Mouse (Mus musculus): ENCODE measurements around the gene Rbm17. TPM values are rescaled to one million over a fixed set of nuclear protein-coding genes. Genes with fewer than 3 reads are reported as not detected.

Rbm17 gene
- polyA plus RNA-seq, 1 experiment = 45.1 TPM

DNA sequence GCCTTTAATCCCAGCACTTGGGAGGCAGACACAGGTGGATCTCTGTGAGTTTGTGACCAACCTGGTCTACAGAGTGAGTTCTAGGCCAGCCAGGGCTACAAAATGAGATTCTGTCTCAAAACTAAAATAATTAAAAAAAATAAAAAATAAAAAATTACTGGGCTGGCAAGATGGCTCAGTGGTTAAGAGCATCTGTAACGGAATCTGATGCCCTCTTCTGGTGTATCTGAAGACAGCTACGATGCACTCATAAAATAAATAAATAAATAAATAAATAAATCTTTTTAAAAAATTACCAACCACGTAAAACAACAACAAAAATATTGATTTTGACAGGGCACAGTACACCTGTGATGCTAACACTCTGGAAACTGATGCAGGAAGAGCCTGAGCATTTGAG, 37.1 kb downstream of the Rbm17 start:
- Histone ChIP-seq H3K27ac (replicated peaks; ENCODE audit: low read depth, low read length) (no peak overlapping the region), H3K4me3 (ENCODE audit: insufficient read depth, low read depth, low read length) (no peak overlapping the region), H3K4me1 (ENCODE audit: control insufficient read depth, insufficient read depth, insufficient read length, low read length) (no peaks in the 10 kb centered on the region)

DNA sequence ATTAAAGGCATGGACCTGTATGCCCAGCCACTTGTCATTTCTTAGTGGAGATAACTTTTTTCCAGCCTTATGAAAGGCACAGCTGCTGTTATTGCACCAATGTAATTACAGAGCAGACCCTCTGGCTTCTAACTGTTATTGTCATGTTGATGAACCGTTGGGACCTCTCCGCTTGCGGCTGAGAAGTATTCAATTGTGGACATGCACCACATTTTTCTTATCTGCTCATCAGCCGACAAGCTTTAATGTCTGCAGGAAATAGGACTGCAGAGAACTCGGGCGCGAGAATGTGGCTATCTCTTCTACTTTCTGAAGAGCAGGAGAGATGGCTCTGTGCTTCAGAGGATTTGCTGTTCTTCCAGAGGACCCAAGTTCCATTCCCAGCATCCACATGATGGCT, 37.7 kb downstream of the Rbm17 start:
- H3K4me3 ChIP-seq (ENCODE audit: insufficient read depth, low read depth, low read length) = no peak overlapping the region

DNA sequence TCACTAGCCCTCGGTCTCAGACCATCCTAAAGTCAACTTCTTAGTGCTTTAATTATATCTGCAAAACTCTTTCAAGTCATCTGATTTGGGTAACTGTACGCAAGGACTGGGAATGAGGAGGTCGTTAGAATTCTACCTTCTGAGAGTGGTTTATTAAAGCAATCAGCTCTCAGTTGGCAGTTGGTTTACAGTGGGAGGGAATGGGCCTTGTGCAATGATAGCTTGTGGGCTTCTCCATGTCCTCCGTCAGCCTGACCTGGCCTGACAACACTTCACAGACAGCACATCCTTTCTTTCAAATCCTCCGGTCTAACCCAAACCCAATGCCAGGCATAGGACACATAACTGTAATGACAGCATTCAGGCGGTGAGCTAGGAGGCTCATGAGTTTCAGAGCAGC, 39.2 kb downstream of the Rbm17 start:
- no peaks in the 10 kb centered on the region for H3K4me1 ChIP-seq (ENCODE audit: control insufficient read depth, insufficient read depth, insufficient read length, low read length)
- no peak overlapping the region for H3K4me3 ChIP-seq (ENCODE audit: insufficient read depth, low read depth, low read length)
- H3K27ac ChIP-seq (replicated peaks; ENCODE audit: low read depth, low read length) = no peak overlapping the region

More for the DNA sequence above, 37.7 kb downstream of the Rbm17 start:
- H3K27ac ChIP-seq (replicated peaks; ENCODE audit: low read depth, low read length) = no peak overlapping the region
- H3K4me1 ChIP-seq (ENCODE audit: control insufficient read depth, insufficient read depth, insufficient read length, low read length) = no peaks in the 10 kb centered on the region

DNA sequence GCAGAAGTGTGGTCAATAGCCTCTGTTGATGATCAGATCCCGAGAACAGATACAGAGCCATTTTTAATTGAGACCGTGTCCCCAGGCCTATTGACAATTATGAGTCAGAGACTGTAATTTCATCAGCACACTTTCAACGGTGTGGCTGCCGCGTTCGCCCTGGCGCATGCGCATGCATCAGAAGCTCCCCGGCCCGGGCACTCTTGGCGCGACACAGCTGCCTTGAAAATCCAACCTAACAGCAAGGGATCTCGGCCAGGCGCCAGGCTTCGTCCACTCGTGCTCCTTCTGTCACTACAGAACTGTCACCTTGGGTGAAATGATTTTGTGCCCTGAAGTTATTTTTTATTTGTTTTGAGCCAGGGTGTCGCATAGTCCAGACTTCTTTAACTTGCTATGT, 40.7 kb downstream of the Rbm17 start:
- H3K27ac ChIP-seq (replicated peaks; ENCODE audit: low read depth, low read length) = no peak overlapping the region
- H3K4me1 ChIP-seq (ENCODE audit: control insufficient read depth, insufficient read depth, insufficient read length, low read length) = no peaks in the 10 kb centered on the region
- H3K4me3 ChIP-seq (ENCODE audit: insufficient read depth, low read depth, low read length) = no peak overlapping the region

DNA sequence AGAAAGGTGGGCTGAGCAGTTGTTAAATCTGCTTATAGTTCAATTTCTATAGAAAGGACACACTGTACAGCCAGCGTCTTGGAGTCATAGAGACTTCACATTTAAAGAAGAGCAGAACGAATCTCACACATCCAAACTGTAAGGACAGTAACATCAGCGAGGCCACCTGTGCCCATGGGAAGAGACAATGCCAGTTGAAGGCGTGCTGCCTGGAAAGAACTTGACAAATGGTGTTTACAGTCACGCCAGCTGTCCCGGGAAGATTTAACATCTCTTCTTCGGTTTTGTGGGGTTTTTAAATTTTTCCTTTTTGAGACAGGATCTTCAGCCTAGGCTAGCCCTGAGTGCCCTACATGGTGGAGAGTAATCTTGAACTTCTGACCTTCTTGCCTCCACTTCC, 45.3 kb downstream of the Rbm17 start:
- no peak overlapping the region for H3K4me3 ChIP-seq (ENCODE audit: insufficient read depth, low read depth, low read length)
- H3K4me1 ChIP-seq (ENCODE audit: control insufficient read depth, insufficient read depth, insufficient read length, low read length) = no peaks in the 10 kb centered on the region
- no peak overlapping the region for H3K27ac ChIP-seq (replicated peaks; ENCODE audit: low read depth, low read length)

DNA sequence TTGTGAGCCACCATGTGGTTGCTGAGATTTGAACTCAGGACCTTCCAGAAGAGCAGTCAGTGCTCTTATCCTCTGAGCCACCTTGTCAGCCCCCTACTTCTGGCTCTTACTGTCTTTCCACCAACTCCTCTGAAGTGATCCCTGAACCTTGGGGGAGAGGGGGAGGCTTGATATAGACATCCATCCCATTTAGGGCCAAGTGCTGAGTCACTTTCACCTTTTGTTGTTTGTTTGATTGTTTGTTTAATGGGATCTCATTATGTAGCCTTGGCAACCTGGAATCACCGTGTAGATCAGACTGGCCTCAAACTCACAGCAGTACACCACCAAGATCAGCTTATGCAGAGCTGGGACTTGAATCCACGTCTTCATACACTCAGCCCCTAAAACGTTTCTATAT, 46.7 kb downstream of the Rbm17 start:
- Histone ChIP-seq H3K27ac (replicated peaks; ENCODE audit: low read depth, low read length) (no peak overlapping the region), H3K4me1 (ENCODE audit: control insufficient read depth, insufficient read depth, insufficient read length, low read length) (peaks cover 2% of the 10 kb centered on the region; the same call in 1 of the 2 replicates), H3K4me3 (ENCODE audit: insufficient read depth, low read depth, low read length) (no peak overlapping the region)

DNA sequence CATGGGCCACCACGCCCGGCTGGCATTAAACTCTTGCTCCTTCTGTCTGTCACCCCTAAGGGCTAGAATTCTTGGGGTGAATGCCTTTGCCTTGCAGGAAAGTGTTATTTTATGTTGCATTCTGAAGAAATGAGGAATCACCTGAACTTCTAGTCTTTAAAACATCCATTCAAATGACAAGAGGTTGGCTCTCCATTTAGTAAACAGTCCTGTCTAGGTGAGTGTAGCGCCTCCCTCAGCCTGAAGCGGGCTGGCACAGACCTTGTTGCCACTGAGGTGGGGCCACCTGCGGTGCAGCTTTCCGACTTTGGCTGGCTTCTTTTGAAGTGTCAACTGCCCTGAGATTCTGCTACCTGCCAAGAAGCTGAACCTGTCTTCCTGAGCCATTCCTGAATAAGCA, 48.6 kb downstream of the Rbm17 start:
- peaks cover 3% of the 10 kb centered on the region; the same call in 1 of the 2 replicates for H3K4me1 ChIP-seq (ENCODE audit: control insufficient read depth, insufficient read depth, insufficient read length, low read length)
- H3K4me3 ChIP-seq (ENCODE audit: insufficient read depth, low read depth, low read length) = no peak overlapping the region
- no peak overlapping the region for H3K27ac ChIP-seq (replicated peaks; ENCODE audit: low read depth, low read length)

DNA sequence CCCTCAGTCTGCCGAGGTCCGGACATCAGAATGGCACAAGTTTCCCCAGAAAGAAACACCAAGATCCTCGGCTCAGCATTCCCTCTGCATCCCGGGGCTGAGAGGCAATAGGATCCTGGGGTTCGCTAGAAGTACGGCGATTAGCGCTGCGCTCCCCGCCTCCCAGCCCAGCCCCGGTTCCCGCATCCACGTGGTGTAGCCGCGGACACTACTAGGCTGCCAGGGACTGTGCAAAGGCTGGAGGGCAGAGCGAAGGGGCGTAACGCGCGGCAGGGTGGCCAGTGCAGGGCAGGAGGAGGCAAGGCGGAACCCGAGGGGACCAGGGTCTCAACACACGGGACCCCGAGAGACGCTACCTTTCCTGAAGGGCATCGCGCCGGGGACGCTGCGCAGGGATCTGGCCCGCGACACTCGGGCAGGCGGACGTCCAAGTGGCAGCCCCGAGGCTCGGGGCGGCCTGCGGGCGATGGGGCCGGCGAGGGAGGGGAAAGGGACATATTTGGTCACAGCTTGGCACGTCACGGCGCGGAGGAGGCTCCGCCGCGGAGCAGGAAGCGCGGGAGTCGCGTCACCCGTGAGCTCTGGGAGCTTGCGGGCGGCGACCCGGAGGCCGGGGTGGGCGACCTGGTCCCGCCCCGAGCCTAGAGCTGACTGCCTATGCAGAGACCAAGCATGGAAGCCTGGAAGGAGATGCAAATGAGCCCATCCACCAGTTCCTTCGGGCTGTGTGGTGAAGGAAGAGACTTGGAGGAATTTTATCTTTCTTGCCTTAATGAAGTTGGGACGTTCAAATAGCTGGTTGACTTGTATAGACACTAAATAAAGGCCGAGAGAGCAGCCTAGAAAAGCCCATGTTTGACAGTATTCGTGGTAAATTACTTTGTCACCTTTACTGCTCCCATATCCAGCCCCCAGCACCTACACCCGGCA, 50.2 kb downstream of the Rbm17 start, which contains the start of gene Pfkfb3:
Gene Pfkfb3 (minus strand): TSS at position 607 of the 930 bp plus-strand sequence.
- H3K4me3 ChIP-seq (ENCODE audit: insufficient read depth, low read depth, low read length) = peak within 1 kb of the TSS; percentile 76
- H3K4me1 ChIP-seq (ENCODE audit: control insufficient read depth, insufficient read depth, insufficient read length, low read length) = peaks cover 3% of the 10 kb centered on the region; the same call in 1 of the 2 replicates
- peak within 1 kb of the TSS; percentile 29 for H3K27ac ChIP-seq (replicated peaks; ENCODE audit: low read depth, low read length)

DNA sequence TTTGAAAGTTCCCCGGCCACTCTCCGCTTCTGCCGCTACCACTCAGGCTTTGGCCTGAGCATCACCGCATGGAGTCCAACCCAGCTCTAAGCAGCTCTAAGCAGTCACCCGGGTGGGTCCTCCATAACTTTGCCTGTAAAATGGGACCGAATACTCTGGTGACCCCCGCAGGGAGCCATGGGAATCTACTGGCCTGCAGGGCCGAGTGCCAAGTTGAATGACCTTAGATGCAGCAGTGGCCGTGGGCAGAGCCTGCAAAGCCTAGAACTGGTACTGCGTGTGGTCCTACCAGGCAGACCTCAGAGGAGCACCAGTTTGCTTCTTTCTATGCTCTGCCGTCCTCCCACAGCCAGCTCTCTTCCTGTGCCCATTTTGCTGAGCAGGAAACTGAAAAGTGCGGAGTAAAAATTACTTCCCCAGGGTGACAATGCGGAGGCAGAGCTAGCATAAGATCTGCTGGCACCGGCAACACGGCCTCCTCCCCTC, 50.9 kb downstream of the Rbm17 start:
- peak overlapping the region; percentile 29; the same call in 1 of the 2 replicates for H3K27ac ChIP-seq (replicated peaks; ENCODE audit: low read depth, low read length)
- peak overlapping the region; percentile 76 for H3K4me3 ChIP-seq (ENCODE audit: insufficient read depth, low read depth, low read length)
- peaks cover 3% of the 10 kb centered on the region; the same call in 1 of the 2 replicates for H3K4me1 ChIP-seq (ENCODE audit: control insufficient read depth, insufficient read depth, insufficient read length, low read length)

DNA sequence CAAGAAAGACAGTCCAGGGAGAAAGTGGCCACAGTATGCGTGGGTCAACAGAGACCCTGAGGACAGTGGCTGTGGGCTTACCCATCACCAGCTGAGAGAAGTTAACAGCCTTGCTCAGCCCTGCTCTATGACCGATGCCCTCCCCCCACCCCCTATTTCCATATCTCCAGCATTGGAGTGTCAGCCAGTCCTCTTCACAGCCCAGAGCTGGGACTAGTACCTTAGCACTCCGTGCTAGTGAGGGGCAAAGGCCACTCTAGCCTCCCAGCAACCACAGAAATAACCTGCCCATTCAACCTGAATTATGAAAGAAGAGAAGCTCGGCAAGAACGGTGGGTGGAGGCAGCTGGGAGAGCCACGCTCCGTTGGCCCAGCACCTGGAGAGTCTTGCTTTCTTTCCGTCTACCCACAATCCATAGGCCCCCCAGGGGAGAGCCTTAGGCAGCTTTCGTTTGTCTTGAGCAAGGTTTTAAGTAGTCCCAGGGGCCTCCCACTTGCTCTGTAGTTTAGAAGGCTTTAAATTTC, 51.6 kb downstream of the Rbm17 start:
- Histone ChIP-seq H3K4me3 (ENCODE audit: insufficient read depth, low read depth, low read length) (peak overlapping the region; percentile 76), H3K4me1 (ENCODE audit: control insufficient read depth, insufficient read depth, insufficient read length, low read length) (peaks cover 3% of the 10 kb centered on the region; the same call in 1 of the 2 replicates), H3K27ac (replicated peaks; ENCODE audit: low read depth, low read length) (no peak overlapping the region)

DNA sequence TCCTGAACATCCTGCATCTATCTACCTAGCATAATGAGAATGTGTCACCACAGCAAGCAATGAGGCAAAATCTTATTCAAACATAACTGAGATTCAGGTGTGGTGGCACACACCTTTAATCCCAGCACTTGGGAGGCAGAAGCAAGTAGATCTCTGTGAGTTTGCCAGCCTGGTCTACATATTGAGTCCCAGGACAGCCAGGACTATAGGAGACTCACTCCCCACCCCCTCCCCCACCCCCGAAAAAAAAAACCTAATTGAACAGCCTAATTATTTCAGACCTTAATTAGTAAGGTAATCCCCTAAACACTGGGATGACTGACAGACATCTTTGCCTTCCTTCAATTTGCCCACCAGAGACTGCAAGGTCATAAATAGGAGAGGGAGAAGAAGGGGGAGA, 52.2 kb downstream of the Rbm17 start:
- H3K4me1 ChIP-seq (ENCODE audit: control insufficient read depth, insufficient read depth, insufficient read length, low read length) = peaks cover 3% of the 10 kb centered on the region; the same call in 1 of the 2 replicates
- H3K27ac ChIP-seq (replicated peaks; ENCODE audit: low read depth, low read length) = no peak overlapping the region
- no peak overlapping the region for H3K4me3 ChIP-seq (ENCODE audit: insufficient read depth, low read depth, low read length)

DNA sequence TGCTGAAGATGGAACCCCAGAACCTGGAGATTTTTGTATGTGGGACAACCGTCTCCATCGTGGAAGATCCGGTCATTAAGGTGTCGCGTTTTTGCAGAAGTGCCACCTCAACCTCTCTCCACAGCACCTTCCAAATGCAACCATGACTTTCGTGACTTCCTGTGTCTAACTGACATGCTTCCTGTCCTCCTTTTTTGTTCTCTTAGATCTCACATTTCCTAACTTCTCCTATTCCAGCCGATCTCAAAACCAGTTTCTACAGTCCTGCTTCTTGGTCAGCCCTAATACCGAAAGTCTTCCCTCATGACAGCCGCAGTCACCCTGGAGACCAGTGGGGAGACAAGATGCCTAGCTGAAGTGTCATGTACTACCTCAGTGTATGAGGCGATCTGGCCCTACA, 55.4 kb downstream of the Rbm17 start:
- Histone ChIP-seq H3K4me1 (ENCODE audit: control insufficient read depth, insufficient read depth, insufficient read length, low read length) (peaks cover 7% of the 10 kb centered on the region; the same call in 1 of the 2 replicates), H3K27ac (replicated peaks; ENCODE audit: low read depth, low read length) (no peak overlapping the region), H3K4me3 (ENCODE audit: insufficient read depth, low read depth, low read length) (no peak overlapping the region)

DNA sequence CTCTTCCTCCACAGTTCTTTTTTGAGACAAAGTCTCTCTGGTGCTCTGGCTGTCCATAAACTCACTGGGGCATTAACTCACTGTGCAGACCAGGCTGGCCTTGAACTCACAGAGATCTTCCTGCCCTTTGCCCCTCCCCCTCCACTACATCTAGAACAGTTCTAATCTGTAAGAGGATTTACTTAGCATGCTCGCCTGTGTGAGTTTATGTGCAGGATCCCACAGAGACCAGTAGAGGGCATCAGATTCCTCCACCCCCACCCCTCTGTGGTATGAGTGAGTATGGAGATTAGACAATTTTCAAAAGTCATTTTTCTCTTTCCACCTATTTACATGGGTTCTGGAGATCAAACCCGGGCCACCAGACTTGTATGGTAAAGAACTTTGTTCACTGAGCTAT, 56.3 kb downstream of the Rbm17 start:
- H3K27ac ChIP-seq (replicated peaks; ENCODE audit: low read depth, low read length) = no peak overlapping the region

DNA sequence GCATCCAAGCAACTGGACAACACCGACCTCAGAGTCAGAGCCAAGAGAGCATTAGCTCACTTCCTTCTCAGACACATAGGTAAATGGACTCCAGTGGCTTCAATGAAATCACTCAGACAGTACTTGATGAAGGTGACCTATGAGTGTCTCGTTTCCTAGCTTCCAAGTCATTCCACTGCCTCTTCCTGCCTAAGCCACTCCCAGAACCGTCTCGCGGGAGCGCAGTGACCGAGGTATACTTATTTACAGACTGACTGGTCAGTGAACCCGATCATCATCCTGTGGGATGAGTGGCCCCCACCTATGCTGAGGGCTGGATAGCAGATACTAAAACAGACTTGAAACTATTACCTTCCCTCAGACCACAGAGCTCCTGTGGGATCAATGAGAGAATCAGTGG, 57.9 kb downstream of the Rbm17 start:
- Histone ChIP-seq H3K4me1 (ENCODE audit: control insufficient read depth, insufficient read depth, insufficient read length, low read length) (peaks cover 3% of the 10 kb centered on the region; the same call in 1 of the 2 replicates), H3K27ac (replicated peaks; ENCODE audit: low read depth, low read length) (peak overlapping the region; percentile 19; the same call in 1 of the 2 replicates), H3K4me3 (ENCODE audit: insufficient read depth, low read depth, low read length) (no peak overlapping the region)

More for the DNA sequence above, 56.3 kb downstream of the Rbm17 start:
- H3K4me3 ChIP-seq (ENCODE audit: insufficient read depth, low read depth, low read length) = no peak overlapping the region
- H3K4me1 ChIP-seq (ENCODE audit: control insufficient read depth, insufficient read depth, insufficient read length, low read length) = peaks cover 7% of the 10 kb centered on the region; the same call in 1 of the 2 replicates

DNA sequence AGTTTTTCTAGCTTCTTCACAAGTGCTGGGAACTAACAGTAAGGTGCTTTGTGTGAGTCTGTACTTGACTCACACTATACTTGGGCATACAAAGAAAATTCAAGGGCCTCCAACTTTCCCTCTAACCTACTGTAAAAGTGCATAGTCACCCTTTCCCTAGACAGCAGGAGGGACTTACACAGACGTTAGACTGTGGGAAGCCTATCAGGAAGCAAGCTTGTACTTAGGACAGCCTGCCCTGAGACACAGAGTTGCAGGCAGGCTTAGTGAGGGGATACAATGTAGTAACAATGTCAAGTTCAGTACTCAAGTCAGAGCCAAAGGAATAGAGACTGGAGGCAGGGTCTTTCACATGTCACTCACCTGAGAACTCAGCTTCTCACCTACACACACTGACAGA, 58.6 kb downstream of the Rbm17 start:
- Histone ChIP-seq H3K4me1 (ENCODE audit: control insufficient read depth, insufficient read depth, insufficient read length, low read length) (peaks cover 3% of the 10 kb centered on the region; the same call in 1 of the 2 replicates), H3K4me3 (ENCODE audit: insufficient read depth, low read depth, low read length) (no peak overlapping the region), H3K27ac (replicated peaks; ENCODE audit: low read depth, low read length) (peak overlapping the region; percentile 19; the same call in 1 of the 2 replicates)

Data from brown adipose tissue, adult 24 weeks (tissue).